Mouse (Mus musculus): Measurements from ENCODE around the gene Dok7.

DNA sequence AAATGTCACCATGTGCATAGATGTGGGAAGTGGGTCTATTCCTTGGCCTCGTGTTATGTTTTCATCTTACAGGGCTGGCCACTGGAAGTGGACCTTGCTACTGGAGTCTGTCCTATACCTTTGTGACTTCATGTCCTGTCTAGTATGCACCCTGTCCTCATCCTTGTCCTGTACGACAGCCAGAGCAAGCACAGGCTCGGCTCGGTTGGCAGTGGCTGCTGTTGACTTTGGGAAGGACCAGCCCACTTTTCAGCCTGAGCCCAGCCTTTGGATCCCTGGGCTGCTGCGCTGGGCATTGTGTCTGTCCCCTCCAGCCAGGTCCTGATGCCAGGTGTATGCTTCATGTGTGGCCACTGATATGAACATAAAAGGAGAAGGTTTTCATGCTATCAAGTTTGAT, 45.9 kb upstream of the Dok7 start:
- TF ChIP-seq GATA1 (IDR thresholded peaks at IDR 0.05; ENCODE audit: low read length) (no peak), TAL1 (IDR thresholded peaks at IDR 0.05; ENCODE audit: low read length) (no peak)

Measured in erythroblast, embryonic 14.5 days (primary cell).